Mouse (Mus musculus): ENCODE measurements at regions not wholly inside any gene's neighbourhood (a gene's known extent, or its start where the extent isn't known, plus 50 kb on each side); places are given as distances from the start of the nearest gene placed in this dataset.
A peak's percentile ranks its signal among the peaks of the same experiment; 100 is the strongest.

DNA sequence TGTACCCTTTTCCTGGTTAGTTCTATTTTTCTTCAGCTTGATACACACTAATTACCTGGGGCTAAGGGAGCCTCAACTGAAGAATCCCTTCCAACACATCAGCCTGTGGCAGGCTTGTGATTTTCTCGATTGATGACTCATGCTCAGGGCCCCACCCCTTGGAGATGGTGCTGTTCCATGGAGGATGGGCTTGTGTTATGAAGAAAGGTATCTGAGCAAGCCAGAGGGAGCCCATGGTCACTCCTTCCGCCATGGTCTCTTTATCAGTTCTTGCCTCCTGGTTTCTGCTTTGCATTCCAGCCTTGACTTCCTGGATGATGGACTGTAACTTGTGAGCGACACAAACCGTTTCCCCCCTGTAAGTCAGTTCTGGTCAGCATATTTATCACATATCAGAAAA lies 131.1 kb upstream of the Kcnj16 start:
- WGBS: 85% methylated on average over 4 of the region's 4 CpGs
- ATAC-seq: no peak
- no peaks in the 10 kb centered on the region for H3K9me3 ChIP-seq (ENCODE audit: control insufficient read depth, low read length)
- H3K4me1 ChIP-seq (ENCODE audit: control insufficient read depth, insufficient read depth, low read length): no peaks in the 10 kb centered on the region
- H3K27me3 ChIP-seq (replicated peaks; ENCODE audit: control insufficient read depth, insufficient read depth, low read length): no peaks in the 10 kb centered on the region
- H3K9ac ChIP-seq (ENCODE audit: low read depth, low read length): no peak overlapping the region
- no peak overlapping the region for H3K27ac ChIP-seq (ENCODE audit: low read length)
- no peaks in the 10 kb centered on the region for H3K36me3 ChIP-seq (ENCODE audit: control insufficient read depth, insufficient read depth, low read length)
- no peak overlapping the region for H3K4me2 ChIP-seq (ENCODE audit: low read depth, low read length)
- H3K4me3 ChIP-seq (ENCODE audit: low read length): no peak overlapping the region

DNA sequence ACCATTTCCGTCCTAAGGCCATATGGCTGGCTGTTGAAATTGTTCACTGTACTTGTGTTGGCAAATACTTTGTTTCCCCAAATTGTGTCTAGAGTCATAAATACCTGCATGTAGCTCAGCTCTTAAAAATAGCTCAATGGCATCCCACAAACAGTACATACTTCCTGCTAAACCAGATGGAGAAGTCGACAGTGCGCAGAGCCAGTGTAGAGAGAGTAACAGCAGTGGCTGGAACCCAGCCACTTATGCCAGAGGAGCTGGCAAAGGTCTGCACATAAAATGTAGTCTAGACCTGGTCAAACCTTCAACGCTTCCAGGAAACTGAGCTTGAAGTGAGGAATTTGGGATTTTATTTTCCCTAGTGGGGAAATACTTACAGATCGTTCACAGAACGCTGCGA lies 128.5 kb upstream of the Kcnj16 start:
- no peaks in the 10 kb centered on the region for H3K27me3 ChIP-seq (replicated peaks; ENCODE audit: control insufficient read depth, insufficient read depth, low read length)
- H3K27ac ChIP-seq (ENCODE audit: low read length): no peak overlapping the region
- H3K9ac ChIP-seq (ENCODE audit: low read depth, low read length): no peak overlapping the region
- H3K36me3 ChIP-seq (ENCODE audit: control insufficient read depth, insufficient read depth, low read length): no peaks in the 10 kb centered on the region
- WGBS: 92% methylated on average over 7 of the region's 7 CpGs
- no peak overlapping the region for H3K4me3 ChIP-seq (ENCODE audit: low read length)
- no peaks in the 10 kb centered on the region for H3K4me1 ChIP-seq (ENCODE audit: control insufficient read depth, insufficient read depth, low read length)
- no peaks in the 10 kb centered on the region for H3K9me3 ChIP-seq (ENCODE audit: control insufficient read depth, low read length)
- no peak for ATAC-seq
- H3K4me2 ChIP-seq (ENCODE audit: low read depth, low read length): no peak overlapping the region

DNA sequence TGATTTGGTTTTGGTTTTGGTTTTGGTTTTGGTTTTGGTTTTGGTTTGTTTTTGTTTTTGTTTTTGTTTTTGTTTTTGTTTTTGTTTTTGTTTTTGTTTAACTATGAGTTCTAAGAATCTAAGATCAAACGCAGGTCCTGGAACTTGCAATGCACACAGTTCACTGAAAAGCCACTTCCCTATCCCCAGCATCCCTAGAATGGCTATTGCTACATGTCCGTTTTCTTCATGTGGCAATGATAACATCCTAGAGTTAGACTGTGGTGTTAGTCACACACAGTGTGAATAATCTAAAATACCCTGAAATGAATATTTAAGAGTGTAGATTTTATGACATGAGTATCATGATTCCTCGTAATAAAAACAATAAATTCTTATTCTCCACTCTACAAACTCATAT lies 99.5 kb upstream of the Kcnj16 start:
- ATAC-seq: no peak
- 85% methylated on average over 3 of the region's 3 CpGs for WGBS
- H3K36me3 ChIP-seq (ENCODE audit: control insufficient read depth, insufficient read depth, low read length): no peaks in the 10 kb centered on the region
- H3K9me3 ChIP-seq (ENCODE audit: control insufficient read depth, low read length): no peaks in the 10 kb centered on the region
- no peaks in the 10 kb centered on the region for H3K4me1 ChIP-seq (ENCODE audit: control insufficient read depth, insufficient read depth, low read length)
- H3K4me3 ChIP-seq (ENCODE audit: low read length): no peak overlapping the region
- no peaks in the 10 kb centered on the region for H3K27me3 ChIP-seq (replicated peaks; ENCODE audit: control insufficient read depth, insufficient read depth, low read length)
- H3K27ac ChIP-seq (ENCODE audit: low read length): no peak overlapping the region
- H3K4me2 ChIP-seq (ENCODE audit: low read depth, low read length): no peak overlapping the region
- no peak overlapping the region for H3K9ac ChIP-seq (ENCODE audit: low read depth, low read length)

DNA sequence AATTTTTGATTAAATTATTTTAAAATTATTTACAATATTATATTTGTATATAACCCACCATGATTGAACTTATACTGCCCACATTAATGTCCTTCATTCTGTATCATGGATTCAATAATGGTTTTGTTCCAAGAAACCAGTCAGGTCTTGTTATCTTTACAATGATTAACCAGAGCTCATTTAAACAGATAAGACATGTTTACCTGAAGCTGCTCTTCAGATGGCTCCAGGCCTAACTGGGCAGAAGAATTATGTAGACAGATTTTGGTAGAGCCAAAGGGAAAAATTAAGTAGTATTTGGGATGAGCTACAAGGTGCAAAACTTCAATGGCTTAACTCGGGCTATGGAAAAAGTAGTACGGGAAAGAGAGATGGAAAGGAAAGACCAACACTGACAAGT lies 97.7 kb upstream of the Kcnj16 start:
- no peak overlapping the region for H3K27ac ChIP-seq (ENCODE audit: low read length)
- H3K9me3 ChIP-seq (ENCODE audit: control insufficient read depth, low read length): no peaks in the 10 kb centered on the region
- 56% methylated on average over 2 of the region's 2 CpGs for WGBS
- peak; percentile 50 for ATAC-seq
- H3K4me3 ChIP-seq (ENCODE audit: low read length): no peak overlapping the region
- no peaks in the 10 kb centered on the region for H3K4me1 ChIP-seq (ENCODE audit: control insufficient read depth, insufficient read depth, low read length)
- H3K9ac ChIP-seq (ENCODE audit: low read depth, low read length): no peak overlapping the region
- H3K27me3 ChIP-seq (replicated peaks; ENCODE audit: control insufficient read depth, insufficient read depth, low read length): no peaks in the 10 kb centered on the region
- H3K4me2 ChIP-seq (ENCODE audit: low read depth, low read length): no peak overlapping the region
- H3K36me3 ChIP-seq (ENCODE audit: control insufficient read depth, insufficient read depth, low read length): no peaks in the 10 kb centered on the region

DNA sequence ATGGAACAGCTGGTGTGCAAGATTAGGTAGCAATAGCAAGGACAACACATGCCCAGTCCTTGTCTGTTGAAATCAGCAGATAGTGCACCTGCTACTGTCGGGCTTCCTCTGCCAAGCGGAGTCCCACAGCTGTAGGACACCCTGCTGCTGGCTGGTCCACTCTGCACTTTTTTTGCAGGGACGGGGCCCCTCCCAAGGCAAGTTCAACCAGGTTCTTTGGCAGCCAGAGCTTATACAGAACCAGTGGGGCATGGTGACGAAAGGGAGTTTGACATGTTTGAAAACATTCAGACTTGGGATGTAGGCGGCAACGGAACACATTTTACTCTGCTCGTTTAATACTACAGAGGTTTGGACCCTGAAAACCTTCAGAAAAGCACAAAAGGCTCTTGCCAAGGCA lies 93.2 kb upstream of the Kcnj16 start:
- no peak for ATAC-seq
- Histone ChIP-seq H3K36me3 (ENCODE audit: control insufficient read depth, insufficient read depth, low read length) (no peaks in the 10 kb centered on the region), H3K27me3 (replicated peaks; ENCODE audit: control insufficient read depth, insufficient read depth, low read length) (no peaks in the 10 kb centered on the region), H3K9me3 (ENCODE audit: control insufficient read depth, low read length) (no peaks in the 10 kb centered on the region), H3K4me3 (ENCODE audit: low read length) (no peak overlapping the region), H3K4me1 (ENCODE audit: control insufficient read depth, insufficient read depth, low read length) (no peaks in the 10 kb centered on the region), H3K9ac (ENCODE audit: low read depth, low read length) (no peak overlapping the region), H3K4me2 (ENCODE audit: low read depth, low read length) (no peak overlapping the region), H3K27ac (ENCODE audit: low read length) (no peak overlapping the region)
- 66% methylated on average over 7 of the region's 7 CpGs for WGBS

DNA sequence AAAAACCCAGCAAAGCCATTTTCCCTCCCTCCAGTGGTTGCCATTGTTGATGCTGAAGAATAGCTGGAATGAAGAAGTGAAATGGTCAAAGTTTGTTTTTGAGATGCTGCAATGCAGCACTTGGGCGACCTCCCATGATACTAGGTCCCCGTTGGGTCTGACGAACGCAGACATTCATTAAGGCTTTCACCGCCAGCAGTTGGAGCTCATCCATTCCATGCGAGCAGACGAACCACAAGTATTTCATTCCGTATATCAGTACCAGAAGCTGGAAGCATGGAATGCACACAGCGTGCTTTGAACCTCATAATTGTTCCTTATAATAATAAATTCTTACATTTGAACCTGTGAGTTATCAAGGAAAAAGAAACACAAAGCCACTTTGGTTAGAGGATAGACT lies 86.9 kb upstream of the Kcnj16 start:
- Histone ChIP-seq H3K4me3 (ENCODE audit: low read length) (no peak overlapping the region), H3K27me3 (replicated peaks; ENCODE audit: control insufficient read depth, insufficient read depth, low read length) (no peaks in the 10 kb centered on the region), H3K4me1 (ENCODE audit: control insufficient read depth, insufficient read depth, low read length) (no peaks in the 10 kb centered on the region), H3K36me3 (ENCODE audit: control insufficient read depth, insufficient read depth, low read length) (no peaks in the 10 kb centered on the region), H3K9me3 (ENCODE audit: control insufficient read depth, low read length) (no peaks in the 10 kb centered on the region), H3K27ac (ENCODE audit: low read length) (no peak overlapping the region), H3K9ac (ENCODE audit: low read depth, low read length) (no peak overlapping the region), H3K4me2 (ENCODE audit: low read depth, low read length) (no peak overlapping the region)
- 81% methylated on average over 9 of the region's 9 CpGs for WGBS
- ATAC-seq: no peak

DNA sequence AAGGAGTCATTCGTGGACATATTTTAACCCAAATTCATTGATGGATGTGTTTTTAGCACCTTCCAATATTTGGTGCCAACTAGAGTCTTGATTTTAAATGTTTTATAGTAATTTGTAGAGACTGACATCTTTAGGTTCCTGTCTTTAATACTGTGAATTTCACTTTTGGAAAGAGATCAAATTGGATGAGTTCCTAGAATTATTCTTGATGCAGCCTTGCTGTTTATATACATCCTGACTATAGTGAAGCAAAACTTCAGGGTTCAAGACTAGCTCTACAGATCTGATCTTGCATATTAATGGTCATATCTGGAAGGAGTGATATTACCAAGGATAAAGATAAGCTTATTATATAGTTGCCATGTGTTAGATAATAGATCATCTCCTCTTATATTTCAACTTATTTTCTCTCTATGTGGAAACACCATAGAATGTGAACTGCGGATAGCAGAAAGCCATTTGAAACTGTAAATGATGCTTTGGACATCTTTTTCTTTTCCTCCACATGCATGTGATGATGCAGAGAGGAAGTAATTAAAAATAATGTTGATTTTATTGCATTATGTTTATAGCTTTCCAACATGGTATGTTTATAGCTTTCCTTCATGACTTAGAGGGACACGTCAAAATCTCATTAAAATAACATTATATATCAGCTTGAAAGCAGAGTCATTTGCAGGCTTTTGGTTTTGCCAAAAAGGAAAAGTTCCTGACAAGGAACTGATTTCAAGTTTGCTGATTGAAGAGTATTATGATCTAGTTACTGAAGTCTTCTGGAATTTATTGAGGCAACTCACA lies 78.3 kb upstream of the Kcnj16 start:
- 70% methylated on average over 3 of the region's 3 CpGs for whole genome bisulfite sequencing
- no peaks in the 10 kb centered on the region for H3K4me1 ChIP-seq (ENCODE audit: control insufficient read depth, insufficient read depth, low read length)
- H3K9me3 ChIP-seq (ENCODE audit: control insufficient read depth, low read length): no peaks in the 10 kb centered on the region
- H3K27ac ChIP-seq (ENCODE audit: low read length): no peak overlapping the region
- H3K36me3 ChIP-seq (ENCODE audit: control insufficient read depth, insufficient read depth, low read length): no peaks in the 10 kb centered on the region
- H3K4me2 ChIP-seq (ENCODE audit: low read depth, low read length): no peak overlapping the region
- H3K4me3 ChIP-seq (ENCODE audit: low read length): no peak overlapping the region
- no peak for ATAC-seq
- no peak overlapping the region for H3K9ac ChIP-seq (ENCODE audit: low read depth, low read length)
- H3K27me3 ChIP-seq (replicated peaks; ENCODE audit: control insufficient read depth, insufficient read depth, low read length): no peaks in the 10 kb centered on the region

DNA sequence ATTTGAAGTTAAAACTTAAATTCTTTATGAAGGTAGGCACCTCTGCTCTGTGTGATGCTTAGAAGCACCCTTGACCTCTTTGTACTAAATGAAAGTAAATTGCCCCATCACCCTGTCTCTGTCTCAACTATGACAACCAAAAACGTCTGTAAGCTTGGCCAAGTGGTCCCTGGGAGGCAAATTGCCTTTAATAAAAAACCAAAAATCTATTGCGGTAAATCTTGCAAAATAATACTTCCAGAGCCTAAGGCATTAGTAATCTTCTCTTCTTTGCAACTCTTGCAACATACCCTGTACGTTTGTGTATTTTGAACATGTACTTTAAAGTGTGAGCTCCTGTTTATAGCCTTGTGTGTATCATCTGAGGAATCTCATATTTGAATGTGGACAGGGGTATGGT lies 77.4 kb upstream of the Kcnj16 start:
- 76% methylated on average over 3 of the region's 3 CpGs for WGBS
- ATAC-seq: no peak
- H3K27me3 ChIP-seq (replicated peaks; ENCODE audit: control insufficient read depth, insufficient read depth, low read length): no peaks in the 10 kb centered on the region
- no peak overlapping the region for H3K4me3 ChIP-seq (ENCODE audit: low read length)
- no peak overlapping the region for H3K27ac ChIP-seq (ENCODE audit: low read length)
- H3K9me3 ChIP-seq (ENCODE audit: control insufficient read depth, low read length): no peaks in the 10 kb centered on the region
- H3K4me1 ChIP-seq (ENCODE audit: control insufficient read depth, insufficient read depth, low read length): no peaks in the 10 kb centered on the region
- no peak overlapping the region for H3K4me2 ChIP-seq (ENCODE audit: low read depth, low read length)
- H3K36me3 ChIP-seq (ENCODE audit: control insufficient read depth, insufficient read depth, low read length): no peaks in the 10 kb centered on the region
- no peak overlapping the region for H3K9ac ChIP-seq (ENCODE audit: low read depth, low read length)

DNA sequence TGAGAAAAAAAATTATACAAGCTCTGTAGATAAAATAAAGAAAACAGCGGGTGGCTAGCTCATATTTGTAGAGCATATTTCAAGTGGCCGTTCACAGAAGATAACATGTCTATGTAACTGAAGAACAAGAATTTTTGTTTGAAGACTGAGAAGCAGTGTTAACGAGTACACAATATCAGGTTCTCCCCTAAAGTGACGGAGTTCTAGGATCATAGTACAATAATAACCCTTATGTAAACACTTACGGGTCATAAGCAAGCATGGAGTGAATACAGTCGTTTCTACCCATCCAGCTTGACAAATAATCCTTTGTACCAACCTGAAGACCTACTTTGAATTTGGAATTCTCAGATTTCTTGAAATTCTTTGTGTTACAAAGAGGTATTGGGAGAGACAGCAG lies 64.9 kb upstream of the Kcnj16 start:
- no peaks in the 10 kb centered on the region for H3K9me3 ChIP-seq (ENCODE audit: control insufficient read depth, low read length)
- no peaks in the 10 kb centered on the region for H3K4me1 ChIP-seq (ENCODE audit: control insufficient read depth, insufficient read depth, low read length)
- 58% methylated on average over 6 of the region's 6 CpGs for WGBS
- no peaks in the 10 kb centered on the region for H3K27me3 ChIP-seq (replicated peaks; ENCODE audit: control insufficient read depth, insufficient read depth, low read length)
- ATAC-seq: no peak
- no peak overlapping the region for H3K4me3 ChIP-seq (ENCODE audit: low read length)
- H3K27ac ChIP-seq (ENCODE audit: low read length): no peak overlapping the region
- no peak overlapping the region for H3K9ac ChIP-seq (ENCODE audit: low read depth, low read length)
- H3K4me2 ChIP-seq (ENCODE audit: low read depth, low read length): no peak overlapping the region
- no peaks in the 10 kb centered on the region for H3K36me3 ChIP-seq (ENCODE audit: control insufficient read depth, insufficient read depth, low read length)
